Mouse (Mus musculus) bone marrow macrophage, adult 2 months (primary cell): ENCODE measurements around the gene 5730480H06Rik. TPM values are rescaled to one million over a fixed set of nuclear protein-coding genes. Genes with fewer than 3 reads are reported as not detected.

Experiments
- H3K27ac ChIP-seq: 2 replicates; pipeline ENCODE4 v1.5.1; 2012; ENCODE audit warnings: low read depth, low read length; ENCODE audit not compliant: insufficient read depth
- H3K4me1 ChIP-seq: 2 replicates; pipeline ENCODE4 v1.6.1; 2012; ENCODE audit warnings: low read length; ENCODE audit not compliant: control insufficient read depth, insufficient read depth
- H3K4me3 ChIP-seq: 2 replicates; pipeline ENCODE4 v1.5.1; 2012; ENCODE audit warnings: mild to moderate bottlenecking, low read length, moderate library complexity; ENCODE audit not compliant: insufficient read depth
- CTCF ChIP-seq: IDR thresholded peaks from 2 replicates; pipeline ENCODE4 v1.5.1; 2012; ENCODE audit warnings: low read depth, mild to moderate bottlenecking, low read length, moderate library complexity
- POLR2A ChIP-seq: IDR thresholded peaks from 2 replicates; pipeline ENCODE4 v1.6.1; 2012; ENCODE audit warnings: mild to moderate bottlenecking, low read depth, low read length, borderline replicate concordance
- polyA plus RNA-seq: library from polyadenylated mRNA; stranded (reverse); fragments of >200 nt; gene quantifications from 2 replicates; pipeline ENCODE4 v1.2.4, GENCODE M21; 2012; ENCODE audit not compliant: missing spikeins, insufficient read depth, insufficient read length

Gene 5730480H06Rik
- polyA plus RNA-seq, 1 experiment = 15.7 TPM

- TF ChIP-seq CTCF = no peak
- TF ChIP-seq POLR2A = no peak
- H3K4me1 ChIP-seq = no peaks in the 10 kb centered on the region
- no peak overlapping the region for H3K4me3 ChIP-seq
- no peak overlapping the region for H3K27ac ChIP-seq
Measured at GRCm38 (mm10) chr5:48340808-48341433, 13.2 kb downstream of the 5730480H06Rik start.

GRCm38 (mm10) chr5:48345095-48345982 is 17.6 kb downstream of the 5730480H06Rik start:
- H3K27ac ChIP-seq = no peak overlapping the region
- TF ChIP-seq POLR2A (no peak), CTCF (no peak)
- no peak overlapping the region for H3K4me3 ChIP-seq
- no peaks in the 10 kb centered on the region; the same call in 1 of the 2 replicates for H3K4me1 ChIP-seq

- Histone ChIP-seq H3K27ac (no peak overlapping the region), H3K4me3 (no peak overlapping the region), H3K4me1 (no peaks in the 10 kb centered on the region; the same call in 1 of the 2 replicates)
- TF ChIP-seq CTCF (no peak), POLR2A (no peak)
Measured at GRCm38 (mm10) chr5:48345983-48346648, 18.4 kb downstream of the 5730480H06Rik start.

DNA sequence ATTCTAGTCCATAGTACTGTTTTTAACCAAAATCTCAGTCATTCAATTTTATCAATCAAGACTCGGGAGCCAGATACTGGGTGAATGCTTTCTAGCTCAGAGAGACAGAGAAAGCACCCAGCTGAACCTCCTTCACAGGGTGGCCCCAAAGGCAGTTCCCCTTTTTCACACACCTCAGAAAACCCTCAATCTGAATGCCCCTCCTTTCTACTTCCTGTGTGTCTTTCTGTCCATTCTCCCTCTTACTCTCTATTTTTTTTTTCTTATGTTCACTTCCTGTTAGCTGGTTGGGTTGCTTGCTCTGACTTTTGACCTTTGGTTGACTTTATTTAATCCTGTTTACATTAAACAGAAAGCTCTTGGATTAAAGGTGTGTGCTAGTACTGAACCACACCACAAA is 21.6 kb downstream of the 5730480H06Rik start:
- H3K4me3 ChIP-seq = no peak overlapping the region
- H3K4me1 ChIP-seq = no peaks in the 10 kb centered on the region; the same call in 1 of the 2 replicates
- no peak for TF ChIP-seq POLR2A
- TF ChIP-seq CTCF = no peak
- H3K27ac ChIP-seq = no peak overlapping the region

- TF ChIP-seq POLR2A = peak; percentile 76; the same call in 1 of the 2 replicates
- no peak for TF ChIP-seq CTCF
- Histone ChIP-seq H3K4me1 (peaks cover 2% of the 10 kb centered on the region; the same call in 1 of the 2 replicates), H3K4me3 (peak overlapping the region; percentile 82), H3K27ac (peak overlapping the region; percentile 59)
Measured at GRCm38 (mm10) chr5:48371890-48372766, 44.4 kb downstream of the 5730480H06Rik start.

- TF ChIP-seq CTCF (no peak), POLR2A (no peak)
- no peak overlapping the region for H3K4me3 ChIP-seq
- H3K27ac ChIP-seq = no peak overlapping the region
- no peaks in the 10 kb centered on the region for H3K4me1 ChIP-seq
Measured at GRCm38 (mm10) chr5:48402497-48402896, 74.7 kb downstream of the 5730480H06Rik start.

- no peak for TF ChIP-seq CTCF
- no peak for TF ChIP-seq POLR2A
- H3K27ac ChIP-seq = no peak overlapping the region
- no peak overlapping the region for H3K4me3 ChIP-seq
- no peaks in the 10 kb centered on the region for H3K4me1 ChIP-seq
Measured at GRCm38 (mm10) chr5:48408276-48408675, 80.5 kb downstream of the 5730480H06Rik start.

DNA sequence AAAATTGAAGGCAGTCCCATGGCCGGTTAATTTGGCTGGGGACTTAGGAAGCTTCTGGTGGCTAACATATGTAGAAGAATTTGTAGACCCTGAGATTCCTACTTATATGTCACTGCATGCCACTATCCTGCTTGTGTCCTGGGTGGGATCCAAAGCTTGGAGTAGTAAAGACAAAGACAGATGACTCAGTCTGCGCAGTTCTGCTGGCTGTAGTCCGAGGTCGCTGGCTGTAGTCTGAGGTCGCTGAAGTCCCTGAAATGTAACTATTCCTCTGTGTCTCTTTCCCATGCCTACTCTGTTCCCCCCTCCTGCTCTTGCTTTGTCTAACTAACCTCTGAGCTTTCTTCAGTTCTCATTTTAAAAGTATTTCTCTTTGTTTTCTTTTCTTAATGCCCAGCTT is 82.6 kb downstream of the 5730480H06Rik start:
- Histone ChIP-seq H3K4me1 (no peaks in the 10 kb centered on the region), H3K27ac (no peak overlapping the region), H3K4me3 (no peak overlapping the region)
- TF ChIP-seq CTCF (no peak), POLR2A (no peak)

- no peaks in the 10 kb centered on the region for H3K4me1 ChIP-seq
- no peak overlapping the region for H3K27ac ChIP-seq
- no peak for TF ChIP-seq CTCF
- no peak for TF ChIP-seq POLR2A
- no peak overlapping the region for H3K4me3 ChIP-seq
Measured at GRCm38 (mm10) chr5:48411462-48411861, 83.7 kb downstream of the 5730480H06Rik start.
